ENCODE assay signal across 12 mouse cellular contexts in the genomic region with DNA sequence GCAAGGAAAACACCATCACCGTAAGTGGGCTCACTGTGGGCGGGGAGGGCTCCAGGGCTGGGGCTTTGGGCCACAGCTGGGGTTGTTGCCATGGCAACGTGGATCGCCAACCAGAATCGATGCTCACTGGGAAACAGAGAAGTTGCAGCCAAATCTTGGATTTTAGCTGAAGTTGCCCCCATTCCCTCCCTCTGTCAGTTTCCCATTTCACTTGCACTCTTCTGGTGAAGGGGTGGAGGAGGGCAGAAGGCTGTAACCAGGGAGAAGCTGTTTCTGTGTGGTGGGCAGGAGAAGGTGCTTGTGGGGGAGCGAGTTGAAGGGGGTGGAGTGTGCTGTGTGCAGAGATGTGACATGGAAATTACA. TPM values are rescaled to one million over a fixed set of nuclear protein-coding genes. Genes with fewer than 3 reads are reported as not detected.
DNase-seq lines count a peak whose midpoint lies in the region; ATAC-seq and TF ChIP-seq lines count a peak whose summit lies in the region.
"Had no signal": no experiment of that assay in that cellular context is flagged by ENCODE, and none has a peak within 500 bp of the region (broad histone marks: within the 10 kb centered on the region; RNA-seq: fewer than 3 reads in every experiment).

No protein-coding gene starts in this region.

- TF ChIP-seq EP300 in stomach, postnatal 0 days (optimal IDR thresholded peaks at IDR 0.05): no peak

- no peak overlapping the region for H3K4me2 ChIP-seq in stomach, embryonic 16.5 days (ENCODE audit: low read depth, low read length)
- H3K4me2 ChIP-seq in stomach, postnatal 0 days (replicated peaks; ENCODE audit: low read depth): no peak overlapping the region
- H3K4me2 ChIP-seq in midbrain, embryonic 11.5 days: peak overlapping the region; percentile 4; the same call in 1 of the 2 replicates

- DNase-seq in cerebellum, adult 2 months: peak in 1 of 2 experiments; percentile 72
- no peak for DNase-seq in cerebellum, postnatal 4 days (ENCODE audit: low spot score in 2 of 2)
- no peak for DNase-seq in stomach, postnatal 0 days (ENCODE audit: low spot score)
- DNase-seq in midbrain, embryonic 11.5 days (ENCODE audit: low spot score, missing footprints): no peak
- no peak for DNase-seq in adrenal gland, postnatal 25 days
- no peak for DNase-seq in thymus, adult 18-20 months

- no peak for TF ChIP-seq CTCF in cerebellum, adult 2 months (IDR thresholded peaks at IDR 0.05; ENCODE audit: borderline replicate concordance, insufficient read depth, low read depth, low read length)
- TF ChIP-seq CTCF in stomach, postnatal 0 days (IDR thresholded peaks at IDR 0.05; ENCODE audit: low read depth): no peak

- H3K4me1 ChIP-seq in cerebellum, adult 2 months (ENCODE audit: control insufficient read depth, insufficient read depth, low read length): peaks cover 47% of the 10 kb centered on the region
- H3K4me1 ChIP-seq in stomach, embryonic 16.5 days (ENCODE audit: control insufficient read depth, insufficient read depth, low read length): peaks cover 7% of the 10 kb centered on the region; the same call in 1 of the 2 replicates
- H3K4me1 ChIP-seq in stomach, postnatal 0 days (replicated peaks; ENCODE audit: control insufficient read depth, insufficient read depth): no peaks in the 10 kb centered on the region
- H3K4me1 ChIP-seq in midbrain, embryonic 11.5 days (ENCODE audit: control insufficient read depth, insufficient read depth, low read length): peaks cover 6% of the 10 kb centered on the region

- peak overlapping the region; percentile 83 for H3K4me3 ChIP-seq in cerebellum, adult 2 months (replicated peaks; ENCODE audit: insufficient read depth, low read depth, low read length)
- no peak overlapping the region for H3K4me3 ChIP-seq in stomach, embryonic 16.5 days (replicated peaks; ENCODE audit: low read length)
- H3K4me3 ChIP-seq in stomach, postnatal 0 days (ENCODE audit: low read depth, low read length): no peak overlapping the region
- no peak overlapping the region for H3K4me3 ChIP-seq in midbrain, embryonic 11.5 days (ENCODE audit: low read depth, low read length)

- H3K27me3 ChIP-seq in cerebellum, adult 2 months (ENCODE audit: control insufficient read depth, insufficient read depth, low read length): no peaks in the 10 kb centered on the region
- H3K27me3 ChIP-seq in stomach, embryonic 16.5 days (ENCODE audit: control insufficient read depth, insufficient read depth, low read length): no peaks in the 10 kb centered on the region
- no peaks in the 10 kb centered on the region for H3K27me3 ChIP-seq in stomach, postnatal 0 days (ENCODE audit: control insufficient read depth, insufficient read depth, low read length)
- no peaks in the 10 kb centered on the region for H3K27me3 ChIP-seq in midbrain, embryonic 11.5 days (ENCODE audit: control insufficient read depth, insufficient read depth, low read length)

- no peaks in the 10 kb centered on the region for H3K36me3 ChIP-seq in stomach, embryonic 16.5 days (ENCODE audit: control insufficient read depth, insufficient read depth, low read length)
- no peaks in the 10 kb centered on the region for H3K36me3 ChIP-seq in stomach, postnatal 0 days (ENCODE audit: control insufficient read depth, insufficient read depth, low read length)
- no peaks in the 10 kb centered on the region for H3K36me3 ChIP-seq in midbrain, embryonic 11.5 days (ENCODE audit: control insufficient read depth, insufficient read depth, low read length)

- WGBS in cerebellum, adult 2 months: under 1% methylated on average over 6 of the region's 6 CpGs
- WGBS in stomach, embryonic 16.5 days: 41% methylated on average over 6 of the region's 6 CpGs
- WGBS in stomach, postnatal 0 days: 47% methylated on average over 6 of the region's 6 CpGs
- WGBS in midbrain, embryonic 11.5 days: 28% methylated on average over 6 of the region's 6 CpGs

- H3K27ac ChIP-seq in cerebellum, adult 2 months (ENCODE audit: insufficient read depth, low read length): peak overlapping the region; percentile 87
- H3K27ac ChIP-seq in stomach, embryonic 16.5 days (ENCODE audit: low read length): no peak overlapping the region
- H3K27ac ChIP-seq in stomach, postnatal 0 days (replicated peaks): no peak overlapping the region
- H3K27ac ChIP-seq in midbrain, embryonic 11.5 days (ENCODE audit: low read depth, low read length): no peak overlapping the region

- TF ChIP-seq POLR2A in cerebellum, adult 2 months (IDR thresholded peaks at IDR 0.05; ENCODE audit: borderline replicate concordance, insufficient read depth, low read length): no peak

- ATAC-seq in stomach, embryonic 16.5 days (ENCODE audit: insufficient read depth, low FRiP score): no peak
- ATAC-seq in stomach, postnatal 0 days (ENCODE audit: low FRiP score, low TSS enrichment): no peak
- ATAC-seq in midbrain, embryonic 11.5 days (ENCODE audit: low FRiP score): 0 out of 2 replicates have a peak, but pooled peaks have one; percentile 49
- no peak for ATAC-seq in monocyte, adult 5-6 weeks (replicated peaks; ENCODE audit: insufficient number of reproducible peaks, low FRiP score, low TSS enrichment, poor library complexity, severe bottlenecking)

- no peaks in the 10 kb centered on the region for H3K9me3 ChIP-seq in stomach, embryonic 16.5 days (replicated peaks; ENCODE audit: control insufficient read depth, low read length)
- H3K9me3 ChIP-seq in stomach, postnatal 0 days (ENCODE audit: control insufficient read depth, low read length): no peaks in the 10 kb centered on the region
- H3K9me3 ChIP-seq in midbrain, embryonic 11.5 days (ENCODE audit: control insufficient read depth, low read length): no peaks in the 10 kb centered on the region

- peak overlapping the region; percentile 16; the same call in 1 of the 2 replicates for H3K9ac ChIP-seq in stomach, embryonic 16.5 days (ENCODE audit: low read length)
- H3K9ac ChIP-seq in stomach, postnatal 0 days (ENCODE audit: low read length): no peak overlapping the region
- no peak overlapping the region for H3K9ac ChIP-seq in midbrain, embryonic 11.5 days (ENCODE audit: low read length)

RNA-seq across cellular contexts. Expression of a gene that starts 42.3 kb away (rescaled TPM):
- polyA plus RNA-seq in cerebellum, adult 2 months (2012; rRNA removed): 0.41 and 0.86 TPM in 2 replicates
- not detected in 2 replicates for polyA plus RNA-seq in stomach, embryonic 16.5 days (2015; fragmentation: Nextera tagmentation; extraction: Ambion mirVana)
- not detected in 2 replicates for polyA plus RNA-seq in stomach, postnatal 0 days (2015; fragmentation: Nextera tagmentation; extraction: Ambion mirVana)
- polyA plus RNA-seq in midbrain, embryonic 11.5 days (2014; fragmentation: Nextera tagmentation; extraction: Ambion mirVana): not detected in 2 replicates
- total RNA-seq in adrenal gland, postnatal 25 days (2021): not detected in 2 replicates
- total RNA-seq in monocyte, adult 5-6 weeks (2017): not detected in 3 replicates
- total RNA-seq: liver, adult 2 months had no signal
- polyA plus RNA-seq: heart, embryonic 16.5 days; liver, adult 2 months; Patski; spleen, adult 2 months had no signal
